In the genomic region with DNA sequence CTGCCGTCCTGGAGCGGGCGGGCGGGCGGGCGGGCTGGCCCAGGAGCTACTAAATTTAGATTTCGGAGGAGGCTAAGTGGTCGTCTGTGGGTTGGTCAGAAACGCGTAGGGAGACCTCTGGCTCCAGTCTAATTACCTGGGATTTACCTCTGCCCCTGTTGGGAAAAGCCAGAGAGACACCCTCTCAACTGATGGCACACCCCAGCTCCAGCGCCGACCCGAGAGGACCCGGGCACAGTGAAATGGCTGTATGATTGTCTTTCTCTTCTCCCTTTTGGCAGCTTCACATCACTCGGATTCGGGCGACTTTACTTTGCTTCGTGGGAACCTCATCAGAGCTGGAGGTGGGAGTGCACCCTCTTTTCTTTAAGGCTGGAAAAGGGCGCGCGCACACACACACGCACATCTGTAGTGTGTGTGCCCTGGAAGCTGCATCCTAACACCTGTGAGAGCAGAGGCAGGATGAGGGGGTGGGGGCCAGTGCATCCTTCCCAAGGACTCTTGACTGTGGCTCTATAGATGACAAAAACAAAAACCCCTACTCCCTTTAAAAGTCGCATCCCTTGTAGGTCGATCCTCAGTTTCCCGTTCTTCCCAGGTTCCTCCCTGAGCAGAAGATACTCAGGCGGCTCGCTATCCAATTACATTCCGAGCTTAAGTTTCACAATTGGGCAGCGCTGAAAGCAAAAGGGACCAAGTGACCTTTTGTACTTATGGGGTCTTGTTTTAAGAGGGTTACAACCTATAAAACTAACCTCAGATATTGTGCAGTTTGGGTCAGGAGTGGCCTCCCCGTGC, we compare ENCODE assay signal across 8 mouse cellular contexts. TPM values are rescaled to one million over a fixed set of nuclear protein-coding genes. Genes with fewer than 3 reads are reported as not detected.
DNase-seq lines count a peak whose midpoint lies in the region; ATAC-seq and TF ChIP-seq lines count a peak whose summit lies in the region.

No protein-coding gene starts in this region.

- TF ChIP-seq CTCF in cerebellum, adult 2 months (IDR thresholded peaks at IDR 0.05; ENCODE audit: borderline replicate concordance, insufficient read depth, low read depth, low read length): no peak

- H3K27ac ChIP-seq in cerebellum, adult 2 months (ENCODE audit: insufficient read depth, low read length): no peak overlapping the region
- peak overlapping the region; percentile 100 for H3K27ac ChIP-seq in hindbrain, embryonic 10.5 days
- peak overlapping the region; percentile 65 for H3K27ac ChIP-seq in liver, embryonic 15.5 days (replicated peaks)

- H3K4me2 ChIP-seq in liver, embryonic 15.5 days: peak overlapping the region; percentile 98

- peak overlapping the region; percentile 81 for H3K4me3 ChIP-seq in cerebellum, adult 2 months (replicated peaks; ENCODE audit: insufficient read depth, low read depth, low read length)
- peak overlapping the region; percentile 97 for H3K4me3 ChIP-seq in hindbrain, embryonic 10.5 days
- H3K4me3 ChIP-seq in liver, embryonic 15.5 days (replicated peaks): peak overlapping the region; percentile 87

- TF ChIP-seq POLR2A in cerebellum, adult 2 months (IDR thresholded peaks at IDR 0.05; ENCODE audit: borderline replicate concordance, insufficient read depth, low read length): no peak

- peak; percentile 47 to 57 for DNase-seq in cerebellum, adult 2 months
- no peak for DNase-seq in cerebellum, postnatal 10 days
- peak; percentile 21 to 34 for DNase-seq in B cell, adult 2 months
- peak; percentile 63 for DNase-seq in cerebellum, adult 9-11 months
- DNase-seq in hindbrain, embryonic 10.5 days (ENCODE audit: low spot score): peak; percentile 62
- peak; percentile 24 for DNase-seq in spleen, adult 12 weeks (ENCODE audit: low spot score)
- no peak for DNase-seq in yolk sac, embryonic 10.5 days (ENCODE audit: low spot score)

- H3K36me3 ChIP-seq in hindbrain, embryonic 10.5 days: peaks cover 42% of the 10 kb centered on the region
- peaks cover 32% of the 10 kb centered on the region for H3K36me3 ChIP-seq in liver, embryonic 15.5 days (replicated peaks)

- no peaks in the 10 kb centered on the region for H3K27me3 ChIP-seq in cerebellum, adult 2 months (ENCODE audit: control insufficient read depth, insufficient read depth, low read length)
- H3K27me3 ChIP-seq in hindbrain, embryonic 10.5 days (ENCODE audit: insufficient read depth, poor library complexity, severe bottlenecking): peaks cover 30% of the 10 kb centered on the region
- peaks cover 23% of the 10 kb centered on the region for H3K27me3 ChIP-seq in liver, embryonic 15.5 days

- no peaks in the 10 kb centered on the region; the same call in 1 of the 2 replicates for H3K4me1 ChIP-seq in cerebellum, adult 2 months (ENCODE audit: control insufficient read depth, insufficient read depth, low read length)
- peaks cover 34% of the 10 kb centered on the region for H3K4me1 ChIP-seq in hindbrain, embryonic 10.5 days (replicated peaks)
- peaks cover 33% of the 10 kb centered on the region for H3K4me1 ChIP-seq in liver, embryonic 15.5 days (replicated peaks)

- 2% methylated on average over 30 of the region's 30 CpGs for WGBS in cerebellum, adult 2 months
- 2% methylated on average over 30 of the region's 30 CpGs for WGBS in hindbrain, embryonic 10.5 days
- WGBS in liver, embryonic 15.5 days (ENCODE audit: insufficient replicate concordance): 3% methylated on average over 30 of the region's 30 CpGs

- peak; percentile 8 for ATAC-seq in liver, embryonic 15.5 days (ENCODE audit: insufficient read depth)

- H3K9ac ChIP-seq in liver, embryonic 15.5 days: peak overlapping the region; percentile 96

- no peaks in the 10 kb centered on the region for H3K9me3 ChIP-seq in hindbrain, embryonic 10.5 days
- H3K9me3 ChIP-seq in liver, embryonic 15.5 days (replicated peaks): no peaks in the 10 kb centered on the region

RNA-seq across cellular contexts. Expression of a gene that starts 0.9 kb away (rescaled TPM):
- polyA plus RNA-seq in cerebellum, adult 2 months (2012; rRNA removed): 30.9 and 32.0 TPM in 2 replicates
- polyA plus RNA-seq in hindbrain, embryonic 10.5 days (2016; fragmentation: Nextera tagmentation; extraction: Ambion mirVana): 39.3 and 50.3 TPM in 2 replicates
- 6.1 and 6.3 TPM in 2 replicates for polyA plus RNA-seq in liver, embryonic 15.5 days (2015; fragmentation: Nextera tagmentation; extraction: Ambion mirVana)

RNA-seq across cellular contexts. Expression of a gene that starts 13.2 kb away (rescaled TPM):
- 88.2 and 90.7 TPM in 2 replicates for polyA plus RNA-seq in cerebellum, adult 2 months (2012; rRNA removed)
- polyA plus RNA-seq in hindbrain, embryonic 10.5 days (2016; fragmentation: Nextera tagmentation; extraction: Ambion mirVana): 138 and 156 TPM in 2 replicates
- polyA plus RNA-seq in liver, embryonic 15.5 days (2015; fragmentation: Nextera tagmentation; extraction: Ambion mirVana): 34.1 and 36.9 TPM in 2 replicates

RNA-seq across cellular contexts. Expression of a gene that starts 31.3 kb away (rescaled TPM):
- 14.6 and 16.0 TPM in 2 replicates for polyA plus RNA-seq in cerebellum, adult 2 months (2012; rRNA removed)
- polyA plus RNA-seq in hindbrain, embryonic 10.5 days (2016; fragmentation: Nextera tagmentation; extraction: Ambion mirVana): 6.2 and 7.4 TPM in 2 replicates
- polyA plus RNA-seq in liver, embryonic 15.5 days (2015; fragmentation: Nextera tagmentation; extraction: Ambion mirVana): 2.1 and 3.5 TPM in 2 replicates

Comparison
In these comparisons a context has a peak if more than half of its experiments do, and no peak if none do; other contexts are left out.
1. DNase-seq: peak in cerebellum, adult 2 months (2 of 2), B cell, adult 2 months (2 of 2), cerebellum, adult 9-11 months (single experiment), hindbrain, embryonic 10.5 days (single experiment) and spleen, adult 12 weeks (single experiment); none in cerebellum, postnatal 10 days (0 of 2) and yolk sac, embryonic 10.5 days (single experiment).
2. Peak in every context shown above with its lines, with median percentiles within 50 percentile points of each other: H3K4me3 ChIP-seq.